Mouse (Mus musculus) olfactory bulb, adult 2 months (tissue): ENCODE measurements at regions not wholly inside any gene's neighbourhood (a gene's known extent, or its start where the extent isn't known, plus 50 kb on each side); places are given as distances from the start of the nearest gene placed in this dataset.

Experiments used
- CTCF ChIP-seq: fragments of 200-500 bp; IDR thresholded peaks from 2 replicates; pipeline ENCODE4 v1.5.1; 2012; ENCODE audit warnings: low read depth, mild to moderate bottlenecking, low read length, moderate library complexity; ENCODE audit not compliant: insufficient read depth
- POLR2A ChIP-seq: fragments of 200-500 bp; IDR thresholded peaks from 2 replicates; pipeline ENCODE4 v1.6.1; 2012; ENCODE audit warnings: mild to moderate bottlenecking, low read depth, low read length, moderate library complexity; ENCODE audit not compliant: insufficient read depth

DNA sequence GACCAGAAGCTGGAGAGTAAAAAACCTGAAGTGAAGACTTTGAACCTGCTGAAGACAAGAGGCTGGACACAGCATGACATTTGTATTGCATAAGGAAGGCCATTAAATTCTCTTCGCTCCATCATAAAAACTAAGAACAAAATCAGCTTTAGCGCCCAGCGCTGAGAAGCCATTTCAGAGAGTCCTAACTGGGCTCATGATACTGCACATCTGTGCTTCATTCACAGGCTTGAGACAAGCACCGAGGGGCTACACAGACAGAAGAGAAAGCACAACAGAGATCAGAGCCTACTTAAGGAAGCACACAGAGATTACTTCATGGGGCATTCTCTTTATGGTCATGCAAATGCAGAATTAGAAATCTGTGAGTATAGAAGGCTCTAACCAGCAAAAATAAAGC is 338.2 kb upstream of the G2e3 start:
- TF ChIP-seq POLR2A: no peak
- no peak for TF ChIP-seq CTCF
